Mouse (Mus musculus): ENCODE results near the gene Fads2.

- TF ChIP-seq CTCF (IDR thresholded peaks at IDR 0.05; ENCODE audit: low read depth, low read length): no peak
- no peak for TF ChIP-seq POLR2A (IDR thresholded peaks at IDR 0.05; ENCODE audit: extremely low read depth, insufficient read depth, low read length)
These were observed 52.0 kb downstream of the Fads2 start for GRCm38 (mm10) chr19:10049533-10049932.
